9 mouse cellular contexts compared by ENCODE assay signal in genomic region chr2:163599226-163599625, GRCm38 (mm10). TPM values are rescaled to one million over a fixed set of nuclear protein-coding genes. Genes with fewer than 3 reads are reported as not detected.
DNase-seq lines count a peak whose midpoint lies in the region; ATAC-seq and TF ChIP-seq lines count a peak whose summit lies in the region.
"Had no signal": no experiment of that assay in that cellular context is flagged by ENCODE, and none has a peak within 500 bp of the region (broad histone marks: within the 10 kb centered on the region; RNA-seq: fewer than 3 reads in every experiment).

No protein-coding gene starts in this region.

- no peak overlapping the region for H3K4me2 ChIP-seq in kidney, embryonic 14.5 days (replicated peaks; ENCODE audit: low read depth, low read length)
- H3K4me2 ChIP-seq: lung, embryonic 15.5 days had no signal

- H3K27ac ChIP-seq in kidney, embryonic 14.5 days (ENCODE audit: low read depth, low read length), result no peak overlapping the region
- H3K27ac ChIP-seq: lung, embryonic 15.5 days had no signal

- TF ChIP-seq CTCF in E14TG2a.4 (conservative IDR thresholded peaks at IDR 0.05; ENCODE audit: low read length), result peak; percentile 78

- no peaks in the 10 kb centered on the region for H3K9me3 ChIP-seq in kidney, embryonic 14.5 days (ENCODE audit: control insufficient read depth, low read length)
- H3K9me3 ChIP-seq in E14TG2a.4 (ENCODE audit: low read length), result no peaks in the 10 kb centered on the region
- H3K9me3 ChIP-seq: lung, embryonic 15.5 days had no signal

- H3K9ac ChIP-seq in kidney, embryonic 14.5 days (ENCODE audit: low read depth, low read length), result no peak overlapping the region
- H3K9ac ChIP-seq: lung, embryonic 15.5 days had no signal

- WGBS in kidney, embryonic 14.5 days, result 0% methylated on average over 1 of the region's 1 CpGs

- no peak overlapping the region for H3K4me3 ChIP-seq in kidney, embryonic 14.5 days (ENCODE audit: low read length)
- no peak overlapping the region for H3K4me3 ChIP-seq in E14TG2a.4 (replicated peaks; ENCODE audit: low read length)
- H3K4me3 ChIP-seq: lung, embryonic 15.5 days had no signal

- peak; percentile 78 for DNase-seq in kidney, adult 18-20 months
- DNase-seq in adrenal gland, postnatal 10 days, result peak; percentile 84
- DNase-seq in embryo, embryonic 9.5 days (ENCODE audit: extremely low spot score), result peak; percentile 70
- peak; percentile 80 to 85 for DNase-seq in kidney, postnatal 25 days
- DNase-seq in mesoderm, embryonic 11.5 days (ENCODE audit: low read depth, low spot score), result peak; percentile 66
- DNase-seq in thymus, postnatal 25 days, result peak; percentile 76

- H3K4me1 ChIP-seq in kidney, embryonic 14.5 days (ENCODE audit: control insufficient read depth, insufficient read depth, low read length), result peaks cover 9% of the 10 kb centered on the region; the same call in 1 of the 2 replicates
- peaks cover 22% of the 10 kb centered on the region for H3K4me1 ChIP-seq in E14TG2a.4 (replicated peaks; ENCODE audit: low read depth, low read length)

- H3K27me3 ChIP-seq in kidney, embryonic 14.5 days (ENCODE audit: control insufficient read depth, insufficient read depth, low read length), result no peaks in the 10 kb centered on the region
- H3K27me3 ChIP-seq in E14TG2a.4 (ENCODE audit: insufficient read depth, low read length), result no peaks in the 10 kb centered on the region
- H3K27me3 ChIP-seq: lung, embryonic 15.5 days had no signal

- no peaks in the 10 kb centered on the region for H3K36me3 ChIP-seq in kidney, embryonic 14.5 days (ENCODE audit: control insufficient read depth, insufficient read depth, low read length)
- H3K36me3 ChIP-seq in E14TG2a.4 (ENCODE audit: insufficient read depth, low read length), result no peaks in the 10 kb centered on the region
- H3K36me3 ChIP-seq: lung, embryonic 15.5 days had no signal

- no peak for ATAC-seq in kidney, embryonic 14.5 days (ENCODE audit: low FRiP score, low TSS enrichment)

RNA-seq across cellular contexts. Expression of gene Ttpal, which starts 2.9 kb away (rescaled TPM):
- polyA plus RNA-seq in kidney, embryonic 14.5 days (2014; fragmentation: Nextera tagmentation; extraction: Ambion mirVana), result 16.0 and 40.3 TPM in 2 replicates
- 10 to 100 TPM; 24.8 to 26.4 TPM for total RNA-seq in adrenal gland, postnatal 10 days (2021)

RNA-seq across cellular contexts. Expression of gene Serinc3, which starts 45.7 kb away (rescaled TPM):
- polyA plus RNA-seq in kidney, embryonic 14.5 days (2014; fragmentation: Nextera tagmentation; extraction: Ambion mirVana), result 35.4 and 43.0 TPM in 2 replicates
- total RNA-seq in adrenal gland, postnatal 10 days (2021), result 100 to 1,000 TPM; 350 to 392 TPM

RNA-seq across cellular contexts. Expression of gene Pkig, which starts 59.0 kb away (rescaled TPM):
- 187 and 203 TPM in 2 replicates for polyA plus RNA-seq in kidney, embryonic 14.5 days (2014; fragmentation: Nextera tagmentation; extraction: Ambion mirVana)
- total RNA-seq in adrenal gland, postnatal 10 days (2021), result 10 to 100 TPM; 46.9 to 60.8 TPM
